Mouse (Mus musculus) heart, postnatal 0 days (tissue): ENCODE data around the gene Fkbp5.

ENCODE experiments used
- CTCF ChIP-seq: IDR thresholded peaks from 2 replicates; pipeline ENCODE4 v1.5.1; 2016; ENCODE audit warnings: antibody characterized with exemption, control low read depth, low read depth
- EP300 ChIP-seq: IDR thresholded peaks from 2 replicates; pipeline ENCODE4 v1.6.1; 2016; ENCODE audit warnings: antibody characterized with exemption, low read depth

GRCm38 (mm10) chr17:28495832-28496231 is 21.5 kb downstream of the Fkbp5 start:
- TF ChIP-seq CTCF (no peak), EP300 (no peak)
